Mouse (Mus musculus) CH12.LX (cell line): ENCODE measurements around the gene Pdia3.

Source experiments
- ELF1 ChIP-seq: IDR thresholded peaks from 2 replicates; pipeline ENCODE4 v1.6.1; 2014; ENCODE audit warnings: low read depth, mild to moderate bottlenecking, inconsistent platforms, low read length, improper control_type of control experiment
- JUND ChIP-seq: conservative IDR thresholded peaks from 2 replicates; pipeline ENCODE4 v1.6.1; 2011; ENCODE audit warnings: low read depth, low read length, improper control_type of control experiment
- MXI1 ChIP-seq: IDR thresholded peaks from 2 replicates; pipeline ENCODE4 v1.6.1; 2011; ENCODE audit warnings: mild to moderate bottlenecking, low read depth, low read length, improper control_type of control experiment
- POLR2A ChIP-seq: IDR thresholded peaks from 2 replicates; pipeline ENCODE4 v1.6.1; 2011; ENCODE audit warnings: low read depth, mild to moderate bottlenecking, improper control_type of control experiment, low read length
- ZKSCAN1 ChIP-seq: IDR thresholded peaks from 2 replicates; pipeline ENCODE4 v1.6.1; 2012; ENCODE audit warnings: low read depth, inconsistent platforms, low read length, improper control_type of control experiment, borderline replicate concordance

DNA sequence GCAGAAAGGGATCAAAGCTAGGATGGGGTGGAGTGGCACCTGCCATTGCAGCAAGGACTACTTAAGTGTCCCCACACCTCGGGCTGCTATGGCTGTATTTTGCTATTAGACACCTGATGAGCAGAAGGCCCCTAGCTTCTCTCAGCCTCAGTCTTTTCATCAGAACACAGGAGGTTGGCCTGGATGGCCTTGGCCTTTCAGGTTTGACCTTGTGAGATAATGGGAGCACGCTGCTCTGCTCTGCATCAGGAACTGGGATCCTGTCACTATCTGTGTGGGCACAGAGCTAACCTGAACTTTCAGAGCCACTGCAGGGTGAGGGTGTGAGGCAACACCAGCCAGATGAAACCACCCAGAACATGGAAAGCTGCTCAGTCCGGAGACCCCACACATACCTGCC is 41.3 kb upstream of the Pdia3 start:
- TF ChIP-seq JUND (no peak), ZKSCAN1 (no peak), MXI1 (no peak), ELF1 (no peak), POLR2A (no peak)
